Mouse (Mus musculus) heart, adult 2 months (tissue): ENCODE results near the gene Ppt2.
A peak's percentile ranks its signal among the peaks of the same experiment; 100 is the strongest.

Experiments
- CTCF ChIP-seq: fragments of 200-600 bp; IDR thresholded peaks from 2 replicates; pipeline ENCODE4 v1.8.1; 2022; ENCODE audit warnings: antibody characterized with exemption, mild to moderate bottlenecking, moderate library complexity
- EP300 ChIP-seq: fragments of 200-500 bp; IDR thresholded peaks from 2 replicates; pipeline ENCODE4 v1.6.1; 2011; ENCODE audit warnings: low read depth, low read length, control low read depth; ENCODE audit not compliant: insufficient read depth

- TF ChIP-seq CTCF (peak; percentile 18; the same call in 1 of the 2 replicates), EP300 (no peak)
These were observed 43.1 kb upstream of the Ppt2 start for GRCm38 (mm10) chr17:34671151-34672066.
